Mouse (Mus musculus) CH12.LX (cell line): Measurements from ENCODE around the gene Gabrb3. TPM values are rescaled to one million over a fixed set of nuclear protein-coding genes. Genes with fewer than 3 reads are reported as not detected.
A peak's percentile ranks its signal among the peaks of the same experiment; 100 is the strongest.

Experiments used
- DNase-seq: peaks from one replicate; pipeline ENCODE4 v3.0.0-alpha.2; 2013; ENCODE audit errors: extremely low read depth
- H3K27ac ChIP-seq: 2 replicates; pipeline ENCODE4 v1.5.1; 2012; ENCODE audit warnings: low read depth, mild to moderate bottlenecking, control low read depth, moderate library complexity; ENCODE audit not compliant: insufficient read depth
- H3K27me3 ChIP-seq: replicated peaks from 2 replicates; pipeline ENCODE3; 2012; ENCODE audit warnings: inconsistent platforms
- H3K36me3 ChIP-seq, 2 experiments: replicated peaks in 1 of 2; 2 replicates each; pipeline versions ENCODE3 to v1.6.1; 2012; ENCODE audit warnings: inconsistent platforms in 1 of 2, low read length in 1 of 2, mild to moderate bottlenecking in 1 of 2, mixed read lengths in 1 of 2, moderate library complexity in 1 of 2; ENCODE audit not compliant: control insufficient read depth in 1 of 2, insufficient read depth in 1 of 2
- H3K4me1 ChIP-seq, 2 experiments: 2 replicates each; pipeline ENCODE4 v1.6.1; 2012; ENCODE audit warnings: inconsistent platforms in 1 of 2, moderate library complexity in 1 of 2; ENCODE audit not compliant: insufficient read depth in 2 of 2, control insufficient read depth in 1 of 2
- H3K4me2 ChIP-seq: 2 replicates; pipeline ENCODE4 v1.6.1; 2012; ENCODE audit warnings: low read depth, mild to moderate bottlenecking, control low read depth; ENCODE audit not compliant: poor library complexity, insufficient read depth, severe bottlenecking
- H3K4me3 ChIP-seq, 3 experiments: fragments of 150-350 bp in 1 of 3; sonication (generic) in 1 of 3; replicated peaks in 1 of 3; 2 replicates each; pipeline versions ENCODE3 to v1.5.1; 2011 to 2012; ENCODE audit warnings: low read depth in 2 of 3, low read length in 2 of 3, mild to moderate bottlenecking in 2 of 3, moderate library complexity in 2 of 3, control low read depth in 1 of 3, improper control_type of control experiment in 1 of 3, inconsistent platforms in 1 of 3, mixed read lengths in 1 of 3; ENCODE audit not compliant: poor library complexity in 1 of 3
- H3K79me2 ChIP-seq: replicated peaks from 2 replicates; pipeline ENCODE4 v1.6.1; 2012; ENCODE audit warnings: mild to moderate bottlenecking, moderate library complexity; ENCODE audit not compliant: control insufficient read depth, poor library complexity, insufficient read depth, severe bottlenecking; ENCODE audit errors: extremely low read depth
- H3K9ac ChIP-seq: 2 replicates; pipeline ENCODE4 v1.6.1; 2012; ENCODE audit warnings: low read depth, mild to moderate bottlenecking, control low read depth, moderate library complexity; ENCODE audit not compliant: insufficient read depth
- H3K9me3 ChIP-seq: replicated peaks from 2 replicates; pipeline ENCODE3; 2012; ENCODE audit warnings: low read length, inconsistent platforms, mixed read lengths
- CHD2 ChIP-seq: IDR thresholded peaks from 2 replicates; pipeline ENCODE4 v1.6.1; 2011; ENCODE audit warnings: low read length, improper control_type of control experiment
- CTCF ChIP-seq, 2 experiments: IDR thresholded peaks in 1 of 2; conservative IDR thresholded peaks in 1 of 2; 2 replicates each; pipeline ENCODE4 v1.5.1; 2011 to 2012; ENCODE audit warnings: low read depth in 2 of 2, low read length in 2 of 2, improper control_type of control experiment in 1 of 2, inconsistent platforms in 1 of 2, mild to moderate bottlenecking in 1 of 2, moderate library complexity in 1 of 2
- E2F4 ChIP-seq: IDR thresholded peaks from 2 replicates; pipeline ENCODE4 v1.6.1; 2011; ENCODE audit warnings: low read depth, low read length, improper control_type of control experiment; ENCODE audit not compliant: insufficient replicate concordance
- HCFC1 ChIP-seq: IDR thresholded peaks from 2 replicates; pipeline ENCODE4 v1.6.1; 2012; ENCODE audit warnings: low read depth, mild to moderate bottlenecking, inconsistent platforms, low read length, improper control_type of control experiment
- MAFK ChIP-seq: IDR thresholded peaks from 2 replicates; pipeline ENCODE4 v1.6.1; 2011; ENCODE audit warnings: low read length, improper control_type of control experiment; ENCODE audit not compliant: insufficient replicate concordance
- MAX ChIP-seq: IDR thresholded peaks from 2 replicates; pipeline ENCODE4 v1.6.1; 2011; ENCODE audit warnings: low read length, improper control_type of control experiment
- MEF2A ChIP-seq: IDR thresholded peaks from 2 replicates; pipeline ENCODE4 v1.6.1; 2014; ENCODE audit warnings: low read depth, mild to moderate bottlenecking, inconsistent platforms, low read length, improper control_type of control experiment, borderline replicate concordance
- MXI1 ChIP-seq: IDR thresholded peaks from 2 replicates; pipeline ENCODE4 v1.6.1; 2011; ENCODE audit warnings: mild to moderate bottlenecking, low read depth, low read length, improper control_type of control experiment
- NELFE ChIP-seq: IDR thresholded peaks from 2 replicates; pipeline ENCODE4 v1.6.1; 2011; ENCODE audit warnings: low read depth, low read length, improper control_type of control experiment
- NRF1 ChIP-seq: IDR thresholded peaks from 2 replicates; pipeline ENCODE4 v1.6.1; 2014; ENCODE audit warnings: low read depth, mild to moderate bottlenecking, inconsistent platforms, low read length, improper control_type of control experiment, moderate library complexity
- PAX5 ChIP-seq: IDR thresholded peaks from 2 replicates; pipeline ENCODE4 v1.6.1; 2012; ENCODE audit warnings: low read length, inconsistent platforms, mixed read lengths
- POLR2A ChIP-seq: IDR thresholded peaks from 2 replicates; pipeline ENCODE4 v1.6.1; 2011; ENCODE audit warnings: low read depth, mild to moderate bottlenecking, improper control_type of control experiment, low read length
- RAD21 ChIP-seq: IDR thresholded peaks from 2 replicates; pipeline ENCODE4 v1.6.1; 2011; ENCODE audit warnings: low read depth, mild to moderate bottlenecking, low read length, improper control_type of control experiment, moderate library complexity
- SMC3 ChIP-seq: IDR thresholded peaks from 2 replicates; pipeline ENCODE4 v1.6.1; 2011; ENCODE audit warnings: low read depth, low read length, improper control_type of control experiment
- TBP ChIP-seq: conservative IDR thresholded peaks from 2 replicates; pipeline ENCODE4 v1.6.1; 2011; ENCODE audit warnings: low read depth, low read length, improper control_type of control experiment
- USF1 ChIP-seq: IDR thresholded peaks from 2 replicates; pipeline ENCODE4 v1.6.1; 2014; ENCODE audit warnings: low read depth, mild to moderate bottlenecking, inconsistent platforms, low read length, improper control_type of control experiment
- USF2 ChIP-seq: conservative IDR thresholded peaks from 2 replicates; pipeline ENCODE4 v1.6.1; 2011; ENCODE audit warnings: low read depth, low read length, improper control_type of control experiment
- ZC3H11A ChIP-seq: IDR thresholded peaks from 2 replicates; pipeline ENCODE4 v1.6.1; 2012; ENCODE audit warnings: low read depth, mild to moderate bottlenecking, inconsistent platforms, low read length, improper control_type of control experiment
- ZMIZ1 ChIP-seq: IDR thresholded peaks from 2 replicates; pipeline ENCODE4 v1.6.1; 2012; ENCODE audit warnings: low read depth, mild to moderate bottlenecking, inconsistent platforms, low read length, improper control_type of control experiment
- ZNF384 ChIP-seq: IDR thresholded peaks from 2 replicates; pipeline ENCODE4 v1.6.1; 2012; ENCODE audit warnings: low read depth, low read length, improper control_type of control experiment, inconsistent platforms
- dilution Hi-C: fragments of 300-500 bp; cut with MboI; formaldehyde crosslinking; loops from 2 replicates; pipeline ENCODE4 v1.14.3; 2020; ENCODE audit warnings: low sequenced_read_pairs; ENCODE audit not compliant: extremely low pct_unique_long_range_greater_than_20kb, extremely low pct_ligation_motif_present
- in situ Hi-C: fragments of 300-500 bp; cut with MboI; formaldehyde crosslinking; loops from 3 replicates; pipeline ENCODE4 v1.14.3; 2019; ENCODE audit warnings: low sequenced_read_pairs, low pct_ligation_motif_present, low pct_unique_long_range_greater_than_20kb, mixed read lengths
- polyA plus RNA-seq: library from polyadenylated mRNA; unstranded; fragments of >175 nt; gene quantifications from 2 replicates; pipeline ENCODE4 v1.2.1, GENCODE M21; 2012; ENCODE audit warnings: low read depth; ENCODE audit not compliant: insufficient read length
- total RNA-seq, 2 experiments: library from RNA; depleted of rRNA; stranded (reverse); fragments of 300-350 nt in 1 of 2; fragments of >200 nt in 1 of 2; gene quantifications; 2 replicates each; pipeline ENCODE4 v1.2.3; 2012 to 2014

Gene Gabrb3
- total and polyA plus RNA-seq, 3 experiments, result not detected

GRCm38 (mm10) chr7:57529954-57530353 is 110.5 kb downstream of the Gabrb3 start:
- Histone ChIP-seq H3K9me3 (peaks cover 43% of the 10 kb centered on the region), H3K79me2 (no peaks in the 10 kb centered on the region), H3K4me2 (no peak overlapping the region), H3K4me1 (no peaks in the 10 kb centered on the region), H3K36me3 (no peaks in the 10 kb centered on the region), H3K27ac (no peak overlapping the region), H3K4me3 (no peak overlapping the region), H3K27me3 (no peaks in the 10 kb centered on the region), H3K9ac (no peak overlapping the region)
- TF ChIP-seq MAX, result no peak
- TF ChIP-seq USF2, result no peak
- no peak for TF ChIP-seq ZMIZ1
- no peak for TF ChIP-seq NELFE
- no peak for TF ChIP-seq USF1
- TF ChIP-seq MEF2A, result no peak
- TF ChIP-seq RAD21, result no peak
- TF ChIP-seq MAFK, result no peak
- TF ChIP-seq ZC3H11A, result no peak
- DNase-seq, result no peak
- in situ Hi-C loops (no loop called here), dilution Hi-C loops (no loop called here)

DNA sequence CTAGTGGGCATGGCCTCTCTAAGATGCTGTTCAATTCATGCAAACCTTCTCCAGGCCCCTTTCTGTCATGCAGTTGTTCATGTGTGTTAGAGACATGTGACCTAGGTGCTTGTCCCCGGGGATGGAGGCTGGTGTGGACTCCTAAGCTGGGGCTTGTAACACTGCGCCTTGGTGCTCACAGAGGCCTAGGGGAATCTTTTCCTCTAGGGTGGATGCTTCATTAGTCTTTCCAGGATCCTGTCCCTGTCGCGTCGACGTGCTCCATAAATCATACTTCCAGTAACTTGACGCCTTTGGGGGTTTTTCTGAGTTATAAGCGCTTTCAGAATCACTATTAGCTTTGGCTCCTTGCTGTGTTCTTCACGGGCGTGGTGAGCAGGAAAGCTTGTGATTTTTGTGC is 113.2 kb downstream of the Gabrb3 start:
- Histone ChIP-seq H3K79me2 (no peaks in the 10 kb centered on the region), H3K9ac (no peak overlapping the region), H3K4me3 (no peak overlapping the region), H3K36me3 (no peaks in the 10 kb centered on the region), H3K4me2 (no peak overlapping the region), H3K27ac (no peak overlapping the region)
- no peak for DNase-seq
- TF ChIP-seq HCFC1 (no peak), PAX5 (no peak), MAFK (no peak), POLR2A (no peak), E2F4 (no peak), NRF1 (no peak), CHD2 (no peak), ZNF384 (no peak), TBP (no peak)
- TF ChIP-seq, all 38 proteins: peak for 0
- dilution Hi-C loops (no loop called here), in situ Hi-C loops (no loop called here)
- peaks cover 48% of the 10 kb centered on the region for H3K9me3 ChIP-seq
- H3K27me3 ChIP-seq, result no peaks in the 10 kb centered on the region
- H3K4me1 ChIP-seq, result no peaks in the 10 kb centered on the region

DNA sequence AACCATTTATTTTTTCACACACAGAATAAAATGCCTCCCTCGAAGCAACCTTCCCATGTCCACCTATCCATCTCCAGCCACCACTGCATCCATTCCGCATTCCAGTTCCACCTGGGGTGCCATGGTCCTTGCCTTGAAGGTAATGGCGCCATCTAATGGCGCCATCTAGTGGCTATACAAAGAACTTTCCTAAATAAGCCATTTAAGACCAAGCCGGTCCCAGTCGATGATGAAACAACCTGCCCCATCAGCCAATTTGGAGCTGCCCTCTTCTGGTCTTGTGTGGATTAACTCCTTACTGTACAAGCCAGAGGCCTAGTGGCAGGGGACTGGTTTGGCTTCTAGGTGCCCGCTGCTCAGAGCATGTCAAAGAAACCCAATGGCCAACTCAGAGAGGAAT is 119.1 kb downstream of the Gabrb3 start:
- Histone ChIP-seq H3K4me2 (no peak overlapping the region), H3K27me3 (no peaks in the 10 kb centered on the region), H3K79me2 (no peaks in the 10 kb centered on the region), H3K4me3 (no peak overlapping the region), H3K4me1 (no peaks in the 10 kb centered on the region), H3K36me3 (no peaks in the 10 kb centered on the region), H3K27ac (no peak overlapping the region), H3K9ac (no peak overlapping the region), H3K9me3 (peaks cover 35% of the 10 kb centered on the region)
- in situ Hi-C loops, result no loop called here
- TF ChIP-seq SMC3, result peak; percentile 16; the same call in 1 of the 2 replicates
- TF ChIP-seq RAD21, result peak; percentile 53
- TF ChIP-seq CTCF (conservative IDR thresholded peaks at IDR 0.05 in 1 of 2, IDR thresholded peaks at IDR 0.05 in 1 of 2; ENCODE audit: low read depth in 2 of 2, low read length in 2 of 2), result peak in 1 of 2 experiments; percentile 65; a peak in 2 of 4 replicates
- TF ChIP-seq MXI1, result no peak
- peak; percentile 0 for DNase-seq
- dilution Hi-C loops, result no loop called here
